Mouse (Mus musculus): ENCODE measurements at regions not wholly inside any gene's neighbourhood (a gene's known extent, or its start where the extent isn't known, plus 50 kb on each side); places are given as distances from the start of the nearest gene placed in this dataset.
"Not testable (repeated sequence)": the region's sequence is repeated elsewhere in the genome, so short reads cannot be mapped to it uniquely, and the experiment has no call there.

- no peaks in the 10 kb centered on the region for H3K9me3 ChIP-seq (replicated peaks; ENCODE audit: low read length)
- no peak overlapping the region for H3K4me2 ChIP-seq (ENCODE audit: insufficient read depth, low read depth, poor library complexity, severe bottlenecking)
- H3K4me1 ChIP-seq (ENCODE audit: control insufficient read depth in 1 of 2, insufficient read depth in 2 of 2) = no peaks in the 10 kb centered on the region
- DNase-seq (ENCODE audit: extremely low read depth) = no peak
- H3K79me2 ChIP-seq (replicated peaks; ENCODE audit: control insufficient read depth, extremely low read depth, insufficient read depth, poor library complexity, severe bottlenecking) = no peaks in the 10 kb centered on the region
- no peaks in the 10 kb centered on the region for H3K27me3 ChIP-seq (replicated peaks)
- no peak overlapping the region for H3K27ac ChIP-seq (ENCODE audit: insufficient read depth, low read depth)
- H3K36me3 ChIP-seq (replicated peaks in 1 of 2; ENCODE audit: control insufficient read depth in 1 of 2, insufficient read depth in 1 of 2, low read length in 1 of 2) = no peaks in the 10 kb centered on the region
- in situ Hi-C loops (cut with MboI; ENCODE audit: low pct_ligation_motif_present, low pct_unique_long_range_greater_than_20kb, low sequenced_read_pairs) (no loop called here), dilution Hi-C loops (cut with MboI; ENCODE audit: extremely low pct_ligation_motif_present, extremely low pct_unique_long_range_greater_than_20kb, low sequenced_read_pairs) (no loop called here)
- no peak overlapping the region for H3K4me3 ChIP-seq (replicated peaks in 1 of 3; ENCODE audit: low read depth in 2 of 3, low read length in 2 of 3, poor library complexity in 1 of 3)
- no peak for TF ChIP-seq PAX5 (IDR thresholded peaks at IDR 0.05; ENCODE audit: low read length)
- no peak for TF ChIP-seq ELF1 (IDR thresholded peaks at IDR 0.05; ENCODE audit: low read depth, low read length)
- TF ChIP-seq NRF1 (IDR thresholded peaks at IDR 0.05; ENCODE audit: low read depth, low read length) = no peak
- TF ChIP-seq ZC3H11A (IDR thresholded peaks at IDR 0.05; ENCODE audit: low read depth, low read length) = no peak
- no peak overlapping the region for H3K9ac ChIP-seq (ENCODE audit: insufficient read depth, low read depth)
Observed at GRCm38 (mm10) chr10:34671791-34672190, 188.6 kb downstream of the Frk start.

DNA sequence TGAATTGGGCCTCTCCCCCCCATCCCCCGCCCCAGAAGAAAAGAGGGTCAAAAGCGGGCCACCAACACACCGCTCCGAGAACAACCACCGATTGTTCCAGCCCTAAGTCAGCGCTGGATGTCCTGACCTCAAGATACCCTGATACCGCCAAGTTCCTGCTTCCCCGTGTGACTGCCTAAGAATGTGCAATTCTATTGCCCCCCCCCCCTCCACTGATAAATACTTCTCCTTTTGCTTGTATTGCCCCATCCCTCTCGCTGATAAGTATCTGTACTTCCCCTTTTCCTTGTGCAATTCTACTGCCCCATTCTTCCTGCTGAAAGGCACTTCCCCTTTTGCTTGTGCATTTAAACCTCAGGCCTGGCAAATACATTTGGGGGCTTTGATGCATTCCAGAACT lies 216.2 kb downstream of the Frk start:
- H3K36me3 ChIP-seq (replicated peaks in 1 of 2; ENCODE audit: control insufficient read depth in 1 of 2, insufficient read depth in 1 of 2, low read length in 1 of 2); H3K79me2 ChIP-seq (replicated peaks; ENCODE audit: control insufficient read depth, extremely low read depth, insufficient read depth, poor library complexity, severe bottlenecking); H3K27ac ChIP-seq (ENCODE audit: insufficient read depth, low read depth); in situ Hi-C loops (cut with MboI; ENCODE audit: low pct_ligation_motif_present, low pct_unique_long_range_greater_than_20kb, low sequenced_read_pairs); DNase-seq (ENCODE audit: extremely low read depth); H3K9ac ChIP-seq (ENCODE audit: insufficient read depth, low read depth); H3K4me3 ChIP-seq (replicated peaks in 1 of 3; ENCODE audit: low read depth in 2 of 3, low read length in 2 of 3, poor library complexity in 1 of 3); dilution Hi-C loops (cut with MboI; ENCODE audit: extremely low pct_ligation_motif_present, extremely low pct_unique_long_range_greater_than_20kb, low sequenced_read_pairs); H3K9me3 ChIP-seq (replicated peaks; ENCODE audit: low read length); H3K4me1 ChIP-seq (ENCODE audit: control insufficient read depth in 1 of 2, insufficient read depth in 2 of 2); H3K27me3 ChIP-seq (replicated peaks); H3K4me2 ChIP-seq (ENCODE audit: insufficient read depth, low read depth, poor library complexity, severe bottlenecking): not testable (repeated sequence)

DNA sequence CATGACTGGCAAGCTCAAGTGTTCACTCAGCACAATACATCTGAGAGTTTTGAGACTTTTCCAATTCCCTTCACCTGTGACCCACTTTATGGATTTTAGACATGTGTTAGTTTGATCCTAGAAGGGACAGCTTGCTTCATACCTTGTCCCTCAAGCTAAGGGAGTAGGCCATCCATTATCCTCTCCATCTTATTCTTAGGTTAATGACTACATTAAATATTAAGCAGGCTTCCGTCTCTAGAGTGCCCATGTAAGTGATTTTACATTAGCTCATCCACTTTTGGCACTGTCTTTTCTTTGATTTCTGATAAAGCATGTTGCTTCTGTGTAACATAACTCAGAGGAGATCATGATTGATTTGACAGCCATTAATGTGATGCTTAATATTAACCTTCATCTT lies 218.8 kb downstream of the Frk start:
- in situ Hi-C loops (cut with MboI; ENCODE audit: low pct_ligation_motif_present, low pct_unique_long_range_greater_than_20kb, low sequenced_read_pairs) = no loop called here
- TF ChIP-seq NRF1 (IDR thresholded peaks at IDR 0.05; ENCODE audit: low read depth, low read length) (no peak), RAD21 (IDR thresholded peaks at IDR 0.05; ENCODE audit: low read depth, low read length) (no peak), ELF1 (IDR thresholded peaks at IDR 0.05; ENCODE audit: low read depth, low read length) (no peak), JUND (conservative IDR thresholded peaks at IDR 0.05; ENCODE audit: low read depth, low read length) (no peak), PAX5 (IDR thresholded peaks at IDR 0.05; ENCODE audit: low read length) (no peak), MYC (IDR thresholded peaks at IDR 0.05; ENCODE audit: low read depth, low read length) (no peak), USF1 (IDR thresholded peaks at IDR 0.05; ENCODE audit: low read depth, low read length) (no peak), ZNF384 (IDR thresholded peaks at IDR 0.05; ENCODE audit: low read depth, low read length) (no peak), JUN (IDR thresholded peaks at IDR 0.05; ENCODE audit: insufficient read depth, low read depth, low read length) (no peak), GABPA (IDR thresholded peaks at IDR 0.05; ENCODE audit: insufficient replicate concordance, low read depth, low read length) (no peak), E2F4 (IDR thresholded peaks at IDR 0.05; ENCODE audit: insufficient replicate concordance, low read depth, low read length) (no peak), UBTF (IDR thresholded peaks at IDR 0.05; ENCODE audit: low read depth, low read length) (no peak), CHD1 (IDR thresholded peaks at IDR 0.05; ENCODE audit: low read depth, low read length) (no peak), EP300 (IDR thresholded peaks at IDR 0.05; ENCODE audit: low read length) (no peak), KAT2A (IDR thresholded peaks at IDR 0.05; ENCODE audit: insufficient replicate concordance, low read length) (no peak), BHLHE40 (IDR thresholded peaks at IDR 0.05; ENCODE audit: low read depth, low read length) (no peak), CTCF (conservative IDR thresholded peaks at IDR 0.05 in 1 of 2, IDR thresholded peaks at IDR 0.05 in 1 of 2; ENCODE audit: low read depth in 2 of 2, low read length in 2 of 2) (no peak), CHD2 (IDR thresholded peaks at IDR 0.05; ENCODE audit: low read length) (no peak)
- Histone ChIP-seq H3K9ac (ENCODE audit: insufficient read depth, low read depth) (no peak overlapping the region), H3K9me3 (replicated peaks; ENCODE audit: low read length) (no peaks in the 10 kb centered on the region), H3K4me2 (ENCODE audit: insufficient read depth, low read depth, poor library complexity, severe bottlenecking) (no peak overlapping the region), H3K27me3 (replicated peaks) (no peaks in the 10 kb centered on the region), H3K27ac (ENCODE audit: insufficient read depth, low read depth) (no peak overlapping the region), H3K4me1 (ENCODE audit: control insufficient read depth in 1 of 2, insufficient read depth in 2 of 2) (no peaks in the 10 kb centered on the region), H3K79me2 (replicated peaks; ENCODE audit: control insufficient read depth, extremely low read depth, insufficient read depth, poor library complexity, severe bottlenecking) (no peaks in the 10 kb centered on the region), H3K36me3 (replicated peaks in 1 of 2; ENCODE audit: control insufficient read depth in 1 of 2, insufficient read depth in 1 of 2, low read length in 1 of 2) (no peaks in the 10 kb centered on the region), H3K4me3 (replicated peaks in 1 of 3; ENCODE audit: low read depth in 2 of 3, low read length in 2 of 3, poor library complexity in 1 of 3) (no peak overlapping the region)
- DNase-seq (ENCODE audit: extremely low read depth) = no peak
- dilution Hi-C loops (cut with MboI; ENCODE audit: extremely low pct_ligation_motif_present, extremely low pct_unique_long_range_greater_than_20kb, low sequenced_read_pairs) = no loop called here

Data from CH12.LX (cell line).